Mouse (Mus musculus) intestine, embryonic 15.5 days (tissue): Measurements from ENCODE around the gene Figla. TPM values are rescaled to one million over a fixed set of nuclear protein-coding genes. Genes with fewer than 3 reads are reported as not detected.

ENCODE experiments used
- ATAC-seq: fragments of 200-750 bp; cut with Nextera tagmentation; 2 replicates; pipeline ENCODE4 v1.8.0; 2017; ENCODE audit warnings: moderate TSS enrichment, moderate library complexity
- H3K27ac ChIP-seq: fragments of 300-500 bp; sonication (generic); 2 replicates; pipeline ENCODE4 v1.5.1; 2015; ENCODE audit warnings: mild to moderate bottlenecking, inconsistent platforms
- H3K27me3 ChIP-seq: fragments of 300-500 bp; sonication (generic); replicated peaks from 2 replicates; pipeline ENCODE4 v1.6.1; 2015; ENCODE audit warnings: inconsistent platforms
- H3K36me3 ChIP-seq: fragments of 300-500 bp; sonication (generic); 2 replicates; pipeline ENCODE4 v1.6.1; 2015; ENCODE audit warnings: inconsistent platforms
- H3K4me1 ChIP-seq: fragments of 300-500 bp; sonication (generic); replicated peaks from 2 replicates; pipeline ENCODE4 v1.6.1; 2015; ENCODE audit warnings: inconsistent platforms
- H3K4me2 ChIP-seq: fragments of 300-500 bp; sonication (generic); replicated peaks from 2 replicates; pipeline ENCODE4 v1.6.1; 2015; ENCODE audit warnings: mild to moderate bottlenecking, inconsistent platforms
- H3K4me3 ChIP-seq: fragments of 300-500 bp; sonication (generic); replicated peaks from 2 replicates; pipeline ENCODE4 v1.5.1; 2015; ENCODE audit warnings: inconsistent platforms
- H3K9ac ChIP-seq: fragments of 300-500 bp; sonication (generic); 2 replicates; pipeline ENCODE4 v1.6.1; 2015; ENCODE audit warnings: inconsistent platforms
- H3K9me3 ChIP-seq: fragments of 300-500 bp; sonication (generic); 2 replicates; pipeline ENCODE4 v1.6.1; 2016; ENCODE audit warnings: inconsistent platforms
- WGBS: fragments of 180-500 bp; shearing (Covaris S2); methylation state at CpG from one replicate; pipeline ENCODE4 v1.1.7; 2015; 5-methylcytosine and 5-hydroxymethylcytosine counted together
- polyA plus RNA-seq: library from polyadenylated mRNA; unstranded; fragments of >200 nt; fragmentation: Nextera tagmentation; extraction: Ambion mirVana; gene quantifications from 2 replicates; pipeline ENCODE4 v1.2.1, GENCODE M21; 2015

The Figla gene
- polyA plus RNA-seq, 1 experiment from 2014 or later, result not detected

GRCm38 (mm10) chr6:86062226-86062625, 46.3 kb downstream of the Figla start:
- no peak overlapping the region for H3K4me3 ChIP-seq

DNA sequence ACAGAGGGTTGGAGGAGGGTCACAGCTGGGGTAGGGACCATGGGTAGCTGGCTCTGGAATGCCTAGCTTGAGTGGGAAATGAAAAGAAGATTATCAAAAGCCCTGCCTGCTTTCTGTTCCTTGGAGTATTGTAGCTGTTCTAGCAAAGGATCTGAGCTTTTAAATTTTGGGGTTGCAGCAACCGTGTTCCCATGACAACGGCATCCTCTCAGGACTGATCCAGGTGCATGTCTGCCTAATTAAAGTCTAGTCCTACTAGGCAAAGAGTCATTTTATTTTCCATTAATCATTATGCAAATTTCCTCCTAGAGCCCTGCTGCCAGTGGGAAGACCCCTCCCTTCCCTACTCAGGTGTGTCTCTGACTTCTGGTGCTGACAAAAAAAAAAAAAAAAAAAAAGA, 46.7 kb downstream of the Figla start:
- H3K4me1 ChIP-seq, result no peaks in the 10 kb centered on the region
- no peak for ATAC-seq
- no peak overlapping the region for H3K4me3 ChIP-seq
- H3K27ac ChIP-seq, result no peak overlapping the region
- no peaks in the 10 kb centered on the region for H3K27me3 ChIP-seq
- H3K4me2 ChIP-seq, result no peak overlapping the region
- H3K36me3 ChIP-seq, result no peaks in the 10 kb centered on the region
- 90% methylated on average over 2 of the region's 2 CpGs for WGBS
- no peak overlapping the region for H3K9ac ChIP-seq
- no peaks in the 10 kb centered on the region for H3K9me3 ChIP-seq

More at GRCm38 (mm10) chr6:86062226-86062625, 46.3 kb downstream of the Figla start:
- ATAC-seq, result no peak
- Histone ChIP-seq H3K4me2 (no peak overlapping the region), H3K36me3 (no peaks in the 10 kb centered on the region), H3K9me3 (no peaks in the 10 kb centered on the region), H3K9ac (no peak overlapping the region), H3K27ac (no peak overlapping the region), H3K4me1 (no peaks in the 10 kb centered on the region), H3K27me3 (no peaks in the 10 kb centered on the region)
- 56% methylated on average over 5 of the region's 5 CpGs for WGBS

GRCm38 (mm10) chr6:86064318-86065016, 48.5 kb downstream of the Figla start:
- no peak overlapping the region for H3K4me3 ChIP-seq

DNA sequence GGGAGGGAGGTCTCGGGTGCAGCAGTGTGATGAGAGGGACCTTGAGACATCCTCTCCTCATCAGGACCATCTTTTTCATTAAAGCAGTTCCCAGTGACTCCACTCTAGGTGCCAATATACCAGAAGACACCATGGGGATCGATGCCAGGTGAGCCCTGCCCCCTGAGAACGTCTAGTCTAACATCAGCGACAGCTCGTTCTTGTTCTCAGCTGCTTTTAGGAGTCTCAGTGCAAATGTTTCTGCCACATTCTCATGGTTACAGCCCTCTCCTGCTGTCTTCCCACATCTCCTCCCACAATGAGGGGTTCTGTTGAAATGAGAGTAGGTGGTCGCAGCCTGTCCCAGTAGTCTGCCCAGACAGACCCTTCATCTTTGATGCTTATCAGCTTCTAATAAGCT, 50.8 kb downstream of the Figla start:
- Histone ChIP-seq H3K4me3 (no peak overlapping the region), H3K36me3 (no peaks in the 10 kb centered on the region), H3K27me3 (no peaks in the 10 kb centered on the region), H3K4me2 (no peak overlapping the region), H3K9me3 (no peaks in the 10 kb centered on the region), H3K9ac (no peak overlapping the region), H3K4me1 (no peaks in the 10 kb centered on the region), H3K27ac (no peak overlapping the region)
- ATAC-seq, result no peak
- 84% methylated on average over 6 of the region's 6 CpGs for WGBS

More at GRCm38 (mm10) chr6:86064318-86065016, 48.5 kb downstream of the Figla start:
- Histone ChIP-seq H3K4me2 (no peak overlapping the region), H3K27ac (no peak overlapping the region), H3K9ac (no peak overlapping the region), H3K4me1 (no peaks in the 10 kb centered on the region), H3K27me3 (no peaks in the 10 kb centered on the region), H3K36me3 (no peaks in the 10 kb centered on the region), H3K9me3 (no peaks in the 10 kb centered on the region)
- ATAC-seq, result no peak
- 52% methylated on average over 6 of the region's 6 CpGs for WGBS

DNA sequence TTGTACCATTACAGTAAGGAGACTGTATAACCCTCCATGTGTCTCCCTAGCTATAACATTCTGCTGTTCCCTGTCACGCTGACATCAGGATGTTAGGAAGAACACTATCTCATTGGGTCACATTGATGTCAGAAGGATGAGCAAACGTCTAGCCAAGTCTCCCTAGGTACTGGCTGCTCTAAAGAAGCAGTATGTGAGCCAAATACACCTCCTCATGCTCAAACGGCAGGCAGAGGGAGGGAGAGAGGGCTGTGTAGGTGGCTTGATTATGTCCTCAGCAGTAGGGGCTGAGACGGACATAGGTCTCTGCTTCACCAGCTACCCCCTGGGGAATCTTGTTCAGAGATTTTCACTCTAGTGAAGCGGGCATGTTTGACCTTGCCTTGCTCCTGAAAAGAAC, 51.2 kb downstream of the Figla start:
- WGBS, result 64% methylated on average over 5 of the region's 5 CpGs

GRCm38 (mm10) chr6:86069009-86069408, 53.0 kb downstream of the Figla start:
- no peak for ATAC-seq
- 66% methylated on average over 5 of the region's 5 CpGs for WGBS
- H3K9me3 ChIP-seq, result no peaks in the 10 kb centered on the region
- H3K4me3 ChIP-seq, result no peak overlapping the region
- H3K9ac ChIP-seq, result no peak overlapping the region
- H3K27me3 ChIP-seq, result no peaks in the 10 kb centered on the region
- H3K36me3 ChIP-seq, result no peaks in the 10 kb centered on the region
- no peaks in the 10 kb centered on the region for H3K4me1 ChIP-seq
- no peak overlapping the region for H3K4me2 ChIP-seq
- H3K27ac ChIP-seq, result no peak overlapping the region

More for the DNA sequence above, 51.2 kb downstream of the Figla start:
- Histone ChIP-seq H3K9me3 (no peaks in the 10 kb centered on the region), H3K27me3 (no peaks in the 10 kb centered on the region), H3K36me3 (no peaks in the 10 kb centered on the region), H3K4me3 (no peak overlapping the region), H3K4me1 (no peaks in the 10 kb centered on the region), H3K9ac (no peak overlapping the region), H3K27ac (no peak overlapping the region), H3K4me2 (no peak overlapping the region)
- no peak for ATAC-seq

DNA sequence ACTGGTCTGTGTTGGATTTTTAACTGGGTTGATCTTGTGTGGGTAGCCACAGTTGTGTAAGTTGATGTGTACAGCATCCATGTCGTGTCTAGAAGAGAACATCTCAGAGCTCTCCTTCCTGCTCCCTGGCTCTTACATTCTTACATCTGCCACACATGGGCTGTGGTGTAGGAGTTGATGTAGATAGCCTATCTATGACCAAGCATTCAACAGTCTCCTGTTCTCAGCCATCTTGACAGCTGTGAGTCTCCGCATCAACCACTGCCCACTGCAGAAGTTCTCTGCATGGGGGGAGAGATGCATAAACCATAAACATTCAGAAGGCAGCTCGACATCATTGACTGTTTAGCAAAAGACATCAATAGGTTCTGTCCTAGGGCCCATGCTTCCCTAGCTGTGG, 53.9 kb downstream of the Figla start:
- Histone ChIP-seq H3K27me3 (no peaks in the 10 kb centered on the region), H3K27ac (no peak overlapping the region), H3K4me3 (no peak overlapping the region), H3K4me2 (no peak overlapping the region), H3K9me3 (no peaks in the 10 kb centered on the region), H3K4me1 (no peaks in the 10 kb centered on the region), H3K9ac (no peak overlapping the region), H3K36me3 (no peaks in the 10 kb centered on the region)
- no peak for ATAC-seq
- 84% methylated on average over 3 of the region's 3 CpGs for WGBS

GRCm38 (mm10) chr6:86070277-86070676, 54.3 kb downstream of the Figla start:
- H3K27ac ChIP-seq, result no peak overlapping the region
- no peak overlapping the region for H3K4me2 ChIP-seq
- no peaks in the 10 kb centered on the region for H3K36me3 ChIP-seq
- ATAC-seq, result no peak
- H3K4me1 ChIP-seq, result no peaks in the 10 kb centered on the region
- no peaks in the 10 kb centered on the region for H3K27me3 ChIP-seq
- WGBS, result 82% methylated on average over 7 of the region's 7 CpGs
- H3K9ac ChIP-seq, result no peak overlapping the region
- no peaks in the 10 kb centered on the region for H3K9me3 ChIP-seq
- H3K4me3 ChIP-seq, result no peak overlapping the region

Other genes with a start within 250 kb of the Figla start
- gene Nat8f6, start 195.2 kb upstream of the Figla start, polyA plus RNA-seq, result not detected in 2 replicates
- 0.16 and 0.29 TPM in 2 replicates for gene Nat8f5, start 195.2 kb upstream of the Figla start, polyA plus RNA-seq
- 3.3 and 4.8 TPM in 2 replicates for gene Nat8, start 184.1 kb upstream of the Figla start, polyA plus RNA-seq
- gene Nat8f2, start 147.0 kb upstream of the Figla start, polyA plus RNA-seq, result 0.08 TPM in 1 of 2 replicates, not detected in the other
- 4.5 and 5.0 TPM in 2 replicates for gene Nat8f4, start 111.3 kb upstream of the Figla start, polyA plus RNA-seq
- 39.3 and 41.8 TPM in 2 replicates for gene Tprkb, start 104.3 kb upstream of the Figla start, polyA plus RNA-seq
- gene Nat8f1, start 100.5 kb upstream of the Figla start, polyA plus RNA-seq, result 8.6 and 9.0 TPM in 2 replicates
- gene Dusp11, start 54.5 kb upstream of the Figla start, polyA plus RNA-seq, result 43.4 and 43.5 TPM in 2 replicates
- 7.6 and 8.6 TPM in 2 replicates for gene Add2, start 12.5 kb downstream of the Figla start, polyA plus RNA-seq
- 6.3 and 6.5 TPM in 2 replicates for gene Tgfa, start 179.1 kb downstream of the Figla start, polyA plus RNA-seq